Mouse (Mus musculus): ENCODE data around the gene Thap4.
"Not testable (repeated sequence)": the region's sequence is repeated elsewhere in the genome, so short reads cannot be mapped to it uniquely, and the experiment has no call there.

The Thap4 gene

DNA sequence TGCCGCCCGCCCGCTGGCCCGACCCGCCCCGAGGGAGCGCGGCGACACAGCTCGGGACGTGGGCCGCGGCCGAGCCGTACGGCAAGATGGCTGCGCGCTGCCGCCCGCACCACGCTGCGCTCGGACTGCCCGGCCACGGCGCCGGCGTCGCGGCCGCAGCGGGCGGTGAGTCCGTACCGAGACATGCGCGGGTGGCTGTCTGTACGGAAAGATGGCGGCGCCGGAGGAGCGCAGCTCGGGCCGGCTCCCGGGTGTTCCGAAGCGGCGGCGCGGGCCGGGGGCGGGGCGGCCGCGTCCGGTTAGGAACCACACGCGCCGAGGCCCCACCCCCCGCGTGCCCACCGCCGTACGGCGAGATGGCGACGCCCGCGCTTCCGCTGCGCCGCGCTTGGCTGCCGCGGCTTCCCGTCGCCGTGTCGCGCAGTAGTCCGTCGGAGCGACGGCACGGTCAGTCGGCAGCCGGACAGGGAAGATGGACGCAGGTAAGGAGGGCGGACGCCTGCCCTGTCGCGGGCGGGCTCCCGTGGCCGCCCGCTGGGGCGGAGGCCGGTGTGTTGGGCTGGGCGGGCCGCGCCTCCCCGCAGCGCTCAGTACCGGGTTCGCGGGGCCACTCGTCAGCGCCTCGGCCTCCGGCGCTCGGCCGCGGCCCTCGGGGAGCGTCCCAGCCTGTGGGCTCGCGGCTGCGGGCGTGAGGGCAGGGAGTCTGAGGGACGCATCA, at the start of gene Thap4:
Thap4 (minus strand) TSS at position 292 of the 718 bp plus-strand sequence.
- peak; percentile 88 for DNase-seq (ENCODE audit: low read depth, low spot score)

GRCm38 (mm10) chr1:93803556-93804507, 49.2 kb upstream of the Thap4 start, which contains the start of gene Ing5:
TSS of gene Ing5 (plus strand) at chr1:93803965.
- peak; percentile 96 for DNase-seq (ENCODE audit: low read depth, low spot score)

- DNase-seq (ENCODE audit: low read depth, low spot score) = no peak
These were observed 48.1 kb upstream of the Thap4 start for GRCm38 (mm10) chr1:93802771-93803170.

DNA sequence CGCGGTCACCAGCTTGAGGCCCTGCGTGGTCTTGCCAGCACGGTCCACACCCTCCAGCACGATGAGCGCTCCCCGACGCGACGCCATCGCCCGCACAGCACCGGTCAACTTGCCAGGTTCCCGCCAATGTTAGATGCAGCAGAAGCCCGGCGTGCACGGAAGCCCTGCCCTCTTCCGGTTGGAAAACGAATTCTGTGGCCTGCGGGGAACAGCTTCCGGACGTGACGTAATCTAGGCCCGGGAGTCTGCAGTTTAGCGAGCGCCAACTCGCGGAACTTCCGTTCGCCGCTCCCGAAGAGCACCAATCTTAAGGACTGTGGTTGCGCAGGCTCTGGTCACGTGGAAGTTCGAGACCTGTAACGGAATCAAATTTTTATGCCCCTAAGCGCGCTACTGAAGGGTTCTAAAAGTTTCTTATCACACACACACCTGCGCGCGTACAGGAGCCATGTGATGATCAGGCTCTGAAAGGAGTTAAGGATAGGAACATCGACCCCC, 47.1 kb upstream of the Thap4 start, which contains the start of gene Dtymk:
Dtymk (minus strand) TSS at position 194 of the 498 bp plus-strand sequence.
- DNase-seq (ENCODE audit: low read depth, low spot score) = peak; percentile 96

GRCm38 (mm10) chr1:93800670-93801503, 46.2 kb upstream of the Thap4 start:
- DNase-seq (ENCODE audit: low read depth, low spot score) = no peak

DNA sequence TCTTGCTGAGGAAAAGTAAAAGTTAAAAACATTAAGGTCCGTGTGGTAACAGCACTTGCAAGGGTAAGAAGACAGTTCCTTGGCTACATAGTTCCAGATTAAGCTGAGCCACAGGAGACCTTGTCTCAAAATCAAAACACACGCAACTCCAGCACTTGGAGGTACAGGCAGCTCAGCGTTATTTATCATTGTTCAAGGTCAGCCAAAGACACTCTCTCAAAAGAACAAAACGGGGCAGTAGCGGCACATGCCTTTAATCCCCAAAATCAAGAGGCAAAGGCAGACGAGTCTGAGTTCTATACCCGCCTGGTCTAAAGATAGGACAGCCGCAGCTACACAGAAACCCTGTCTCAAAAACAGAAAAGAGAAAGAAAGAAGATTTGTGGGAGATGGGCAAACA, 41.2 kb upstream of the Thap4 start:
- no peak for DNase-seq (ENCODE audit: low read depth, low spot score)

DNA sequence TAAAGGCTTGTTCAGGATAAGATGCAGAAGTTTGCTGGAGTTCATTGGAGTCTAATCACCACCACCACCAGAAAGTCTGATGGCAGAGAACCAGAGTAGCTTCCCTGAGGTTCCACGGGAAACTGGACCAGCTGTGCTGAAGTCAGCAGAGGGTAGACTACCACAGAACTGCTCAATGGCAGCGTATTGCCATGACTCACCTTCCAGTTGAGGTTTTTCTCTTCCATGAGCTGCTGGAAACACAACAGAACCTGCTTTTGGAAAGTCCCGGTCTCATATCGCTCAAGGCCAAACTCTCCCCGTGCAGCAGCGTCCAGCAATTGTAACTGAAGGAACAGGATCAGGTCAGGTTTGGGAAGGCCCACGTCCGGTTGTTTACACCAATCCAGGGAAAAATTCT, 39.9 kb upstream of the Thap4 start:
- DNase-seq (ENCODE audit: low read depth, low spot score) = no peak

- DNase-seq (ENCODE audit: low read depth, low spot score) = no peak
These were observed 32.2 kb upstream of the Thap4 start for GRCm38 (mm10) chr1:93786912-93787311.

GRCm38 (mm10) chr1:93776686-93777085, 22.0 kb upstream of the Thap4 start:
- no peak for DNase-seq (ENCODE audit: low read depth, low spot score)

- no peak for DNase-seq (ENCODE audit: low read depth, low spot score)
These were observed 15.2 kb upstream of the Thap4 start for GRCm38 (mm10) chr1:93769901-93770300.

- no peak for DNase-seq (ENCODE audit: low read depth, low spot score)
These were observed 12.9 kb upstream of the Thap4 start for GRCm38 (mm10) chr1:93767600-93767999.

DNA sequence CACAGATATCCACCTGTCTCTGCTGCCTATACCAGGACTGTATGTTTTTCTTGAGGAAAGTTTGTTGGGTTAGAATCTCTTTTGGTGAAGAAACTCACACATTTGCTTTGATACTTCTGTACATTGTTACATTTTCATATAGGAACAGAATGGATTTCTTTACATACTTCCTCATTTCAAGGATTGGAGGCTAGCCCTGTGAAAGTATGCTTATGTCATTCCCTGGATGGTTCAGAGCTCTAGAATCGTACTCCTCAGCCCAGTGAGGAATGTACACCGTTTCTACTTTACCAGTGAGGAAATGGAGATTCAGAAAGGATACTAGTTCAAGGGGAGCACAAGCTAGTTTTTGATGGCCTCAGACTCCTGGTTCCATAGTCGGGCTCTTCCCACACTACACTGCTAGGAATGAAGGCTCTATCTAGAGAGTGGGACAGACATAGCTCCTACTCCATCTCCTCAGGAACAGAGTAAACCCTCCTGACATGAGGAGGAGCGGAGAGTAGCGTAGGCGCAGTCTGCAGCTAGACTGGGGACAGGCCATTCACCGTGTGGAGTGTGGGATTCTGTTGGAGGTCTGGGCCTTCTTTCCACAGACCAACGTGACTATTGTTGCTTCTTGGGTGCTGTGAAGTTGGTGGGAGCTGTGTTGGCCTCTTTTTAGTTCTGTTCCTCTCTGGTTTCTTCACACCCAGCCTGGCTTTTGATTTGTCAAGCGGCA, 10.4 kb upstream of the Thap4 start:
- DNase-seq (ENCODE audit: low read depth, low spot score) = no peak

DNA sequence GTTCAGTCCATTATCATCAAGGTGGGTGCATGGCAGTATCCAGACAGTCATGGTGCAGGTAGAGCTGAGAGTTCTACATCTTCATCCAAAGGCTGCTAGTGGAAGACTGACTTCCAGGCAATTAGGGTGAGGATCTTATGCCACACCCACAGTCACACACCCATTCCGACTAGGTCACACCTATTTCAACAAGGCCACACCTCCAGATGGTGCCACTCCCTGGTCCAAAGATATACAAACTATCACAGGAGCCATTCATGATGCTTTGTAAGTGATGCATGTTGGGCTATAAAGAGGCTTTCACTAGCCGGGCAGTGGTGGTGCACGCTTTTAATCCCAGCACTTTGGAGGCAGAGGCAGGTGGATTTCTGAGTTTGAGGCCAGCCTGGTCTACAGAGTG, 8.9 kb upstream of the Thap4 start:
- not testable (repeated sequence) for DNase-seq (ENCODE audit: low read depth, low spot score)

- DNase-seq (ENCODE audit: low read depth, low spot score) = no peak
These were observed 5.4 kb upstream of the Thap4 start for GRCm38 (mm10) chr1:93760076-93760475.

DNA sequence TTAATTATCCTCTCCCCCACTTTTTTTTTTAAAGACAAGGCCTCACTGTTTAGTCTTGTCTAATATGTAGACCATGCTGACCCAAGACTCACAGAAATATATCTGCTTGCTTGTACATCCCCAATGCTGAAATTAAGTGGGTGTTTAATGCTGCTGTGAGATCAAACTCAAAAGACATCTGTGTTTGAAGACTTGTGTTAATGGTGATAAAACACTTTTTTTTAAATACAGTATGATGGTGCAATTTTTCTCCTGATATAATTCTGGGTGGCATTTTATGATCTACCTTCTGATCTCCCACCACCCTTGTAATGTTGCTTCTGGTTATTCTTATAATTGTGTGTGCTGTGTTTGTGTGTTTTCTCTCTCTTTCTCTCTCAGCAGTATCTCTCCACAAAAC, 1.5 kb upstream of the Thap4 start:
- no peak for DNase-seq (ENCODE audit: low read depth, low spot score)

DNA sequence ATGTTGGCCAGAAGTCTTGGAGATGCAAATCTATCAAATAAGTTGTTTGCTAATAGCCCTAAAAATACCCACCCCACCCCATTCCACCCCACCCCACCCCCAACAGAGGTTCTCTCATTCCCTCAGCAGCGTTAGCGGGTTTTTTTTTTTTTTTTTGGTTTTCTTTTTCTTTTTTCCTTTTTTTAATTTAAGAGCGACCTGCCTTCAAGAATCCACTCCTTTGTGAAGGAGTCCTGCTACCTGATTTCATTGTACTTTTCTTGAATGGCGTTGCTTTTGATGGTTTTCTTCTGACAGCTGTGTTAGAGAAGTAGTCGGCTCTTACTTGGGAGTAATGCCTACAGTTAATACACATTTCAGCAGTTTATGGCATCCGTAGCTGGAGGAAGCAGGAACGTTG, 954 bp upstream of the Thap4 start:
- DNase-seq (ENCODE audit: low read depth, low spot score) = no peak

DNA sequence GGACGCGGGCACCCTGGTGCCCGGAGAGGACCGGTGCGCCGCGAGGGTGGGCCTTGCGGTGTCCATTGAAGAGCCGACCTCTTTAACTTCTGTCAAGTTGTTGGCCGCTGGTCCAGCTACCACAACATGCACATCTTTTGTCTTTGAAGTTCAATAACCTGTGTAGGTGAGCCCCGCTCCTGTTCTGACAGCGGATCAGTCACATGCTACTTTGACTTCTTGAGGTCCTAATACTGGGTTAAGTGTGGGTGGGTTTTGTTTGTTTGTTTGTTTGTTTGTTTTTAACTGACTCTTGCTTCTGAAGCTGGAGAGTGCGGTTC, 587 bp upstream of the Thap4 start:
- DNase-seq (ENCODE audit: low read depth, low spot score) = no peak

- no peak for DNase-seq (ENCODE audit: low read depth, low spot score)
These were observed 622 bp downstream of the Thap4 start for GRCm38 (mm10) chr1:93753911-93754572.

DNA sequence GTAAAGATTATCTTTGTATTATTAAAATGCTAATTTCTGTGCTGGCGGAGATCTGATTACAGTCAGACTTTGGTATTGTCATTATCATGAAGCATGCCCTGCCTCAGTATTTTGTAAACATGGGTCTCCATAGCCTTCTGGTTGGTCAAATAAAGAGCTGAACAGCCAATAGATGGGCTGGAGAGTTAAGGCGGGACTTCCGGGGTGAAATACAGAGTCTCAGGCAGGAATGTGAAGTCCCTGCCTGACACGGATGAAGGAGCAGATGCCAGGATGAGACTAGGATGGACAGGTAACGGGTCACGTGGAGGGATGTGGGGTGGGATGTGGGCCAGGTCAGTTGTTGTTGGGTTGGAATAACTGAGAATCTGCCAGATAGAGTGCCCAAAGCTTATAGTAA, 3.4 kb downstream of the Thap4 start, which contains the start of gene Atg4b:
Atg4b (plus strand) TSS at position 211 of the 400 bp plus-strand sequence.
- DNase-seq (ENCODE audit: low read depth, low spot score) = no peak

DNA sequence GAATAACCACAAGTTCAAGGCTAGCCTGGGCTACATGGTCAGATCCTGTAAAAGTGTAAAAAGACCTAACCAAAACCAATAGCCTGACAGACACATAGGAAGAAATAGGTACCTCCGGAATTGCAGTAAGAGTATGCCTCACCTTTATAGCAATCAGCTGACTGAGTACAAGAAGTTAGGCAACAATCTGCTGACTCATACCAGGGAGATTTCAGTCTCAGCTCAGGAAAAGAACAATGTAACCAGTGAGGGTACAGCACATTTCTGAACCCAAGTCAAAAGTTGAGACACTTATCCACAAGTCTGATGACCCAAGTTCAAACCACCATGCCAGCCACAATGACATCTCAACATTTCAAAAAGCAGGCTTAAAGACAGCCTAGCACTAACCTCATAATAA, 6.1 kb downstream of the Thap4 start:
- no peak for DNase-seq (ENCODE audit: low read depth, low spot score)

All from skeletal muscle tissue, adult 2 months (tissue).